Mouse (Mus musculus): ENCODE data around the gene Bbs4. TPM values are rescaled to one million over a fixed set of nuclear protein-coding genes. Genes with fewer than 3 reads are reported as not detected.

Gene Bbs4
- total RNA-seq, 2 experiments from 2014 or later, result 31.8 to 33.4 TPM

DNA sequence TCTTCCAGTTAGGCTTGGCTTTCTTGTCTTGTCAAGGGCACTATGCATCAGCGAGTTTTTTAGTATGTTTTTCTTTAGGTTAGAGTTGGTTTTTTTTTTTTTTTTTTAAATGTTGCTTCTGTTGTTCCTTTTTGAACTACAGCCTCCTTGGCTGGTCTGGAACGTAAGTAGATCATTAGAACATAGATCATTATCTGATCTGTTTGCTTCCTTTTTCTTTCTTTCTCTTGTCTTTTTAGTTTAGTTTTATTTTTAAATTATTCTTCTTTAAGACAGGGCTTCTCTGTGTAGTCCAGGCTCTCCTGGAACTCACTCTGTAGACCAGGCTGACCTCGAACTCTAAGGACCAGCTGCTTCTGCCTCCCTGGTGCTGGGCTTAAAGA, 60.8 kb downstream of the Bbs4 start:
- DNase-seq (ENCODE audit: low spot score in 2 of 2), result no peak

DNA sequence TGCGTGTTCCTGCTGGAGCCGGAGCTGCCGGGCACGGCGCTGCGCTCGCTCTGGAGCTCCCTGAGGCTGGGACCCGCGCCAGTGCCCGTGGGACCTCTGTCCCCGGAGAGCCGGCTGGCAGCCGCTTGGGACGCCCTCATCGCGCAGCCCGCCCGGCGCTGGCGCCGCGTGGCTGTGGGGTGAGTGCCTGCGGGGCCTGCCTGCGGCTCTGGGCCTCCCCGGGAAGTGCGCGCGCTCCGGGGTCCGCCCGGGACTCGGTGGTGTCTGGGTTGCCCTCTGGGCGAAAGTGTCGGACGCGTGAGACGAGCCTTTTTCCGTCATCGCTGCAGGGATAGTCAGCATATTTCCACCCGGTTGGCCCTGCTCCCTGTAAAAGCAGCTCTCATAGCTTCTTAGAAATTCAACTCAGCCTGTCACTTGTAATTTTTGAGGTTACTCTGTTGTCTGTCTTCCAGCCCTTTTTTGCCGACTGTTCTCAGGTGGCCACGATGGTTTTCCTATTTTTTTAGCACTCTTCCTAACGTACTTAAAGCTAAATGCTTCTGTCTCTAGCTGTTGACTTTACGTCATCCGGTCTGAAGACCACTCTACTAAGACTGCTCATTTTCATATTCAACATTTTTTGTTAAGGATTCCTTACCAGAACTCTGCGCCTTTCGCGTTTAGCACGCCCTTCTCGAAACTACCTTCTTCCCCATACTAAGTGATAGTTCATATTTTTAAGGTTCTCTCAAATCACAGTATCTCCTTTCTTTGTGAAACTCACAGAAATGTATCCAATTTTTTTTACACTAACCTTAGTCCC, 61.4 kb downstream of the Bbs4 start:
- no peak for DNase-seq (ENCODE audit: low spot score in 2 of 2)

DNA sequence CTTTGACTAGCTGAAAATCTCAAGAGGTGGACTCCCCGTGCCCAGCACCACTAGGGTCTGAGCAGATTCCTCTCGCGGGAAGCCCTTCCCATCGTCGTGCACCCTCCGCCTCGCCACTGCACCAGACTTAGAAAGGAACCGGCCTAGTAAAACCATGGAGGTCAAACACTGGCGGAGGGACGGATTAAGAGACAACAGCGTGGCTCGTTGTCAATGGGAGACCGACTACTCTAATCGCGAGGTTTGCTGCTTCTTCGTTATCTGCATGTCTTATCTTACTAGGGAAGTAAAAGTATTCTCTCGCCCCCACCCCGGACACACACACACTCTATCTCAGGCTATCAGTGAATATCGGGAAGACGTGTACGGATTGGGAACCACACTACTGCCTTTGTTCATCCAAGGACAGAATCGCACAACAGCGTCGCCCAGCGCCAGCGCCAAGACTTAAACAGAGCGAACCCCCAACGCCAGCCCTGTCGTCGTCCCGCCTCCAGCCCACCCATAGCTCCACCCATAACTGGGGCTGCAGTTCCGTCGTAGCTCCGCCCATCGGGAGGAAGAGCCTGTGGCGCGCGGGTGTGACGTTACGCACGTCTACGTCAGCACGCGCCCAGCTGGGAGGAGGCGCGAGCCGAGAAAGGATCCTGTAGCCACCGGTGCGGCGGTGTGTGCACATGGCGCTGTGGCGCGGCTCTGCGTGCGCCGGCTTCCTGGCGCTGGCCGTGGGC, 62.2 kb downstream of the Bbs4 start, which contains the start of gene Adpgk:
TSS of gene Adpgk (plus strand) at position 602 of the 731 bp plus-strand sequence.
- DNase-seq (ENCODE audit: low spot score in 2 of 2), result peak; percentile 97 to 99

DNA sequence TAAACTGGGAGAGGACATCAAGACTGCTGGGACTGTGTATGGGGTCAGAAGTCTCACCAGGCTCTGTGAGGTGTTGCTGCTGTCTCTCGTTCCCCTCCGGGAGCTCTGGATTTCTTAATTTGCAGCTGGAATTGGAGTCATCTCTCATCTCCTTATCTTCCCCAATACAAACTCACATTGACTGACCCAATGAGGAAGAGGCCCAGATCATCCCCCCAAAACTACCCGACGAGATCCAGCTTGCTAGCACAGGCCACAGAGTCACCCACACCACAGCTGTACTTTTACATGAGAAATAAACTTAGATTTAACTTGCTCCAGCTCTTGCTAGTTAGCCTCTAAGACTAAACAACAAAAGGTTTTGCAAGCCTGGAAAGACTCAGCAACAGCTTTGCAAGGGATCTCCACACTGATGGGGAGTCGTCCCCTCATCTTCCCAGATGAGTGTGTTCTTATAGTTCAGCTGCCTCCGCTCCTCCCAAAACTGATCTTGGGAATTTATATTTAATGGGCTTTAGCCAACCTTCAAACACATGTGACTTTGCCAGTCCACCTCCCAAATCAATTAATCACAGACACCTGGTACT, 63.7 kb downstream of the Bbs4 start:
- no peak for DNase-seq (ENCODE audit: low spot score in 2 of 2)

DNA sequence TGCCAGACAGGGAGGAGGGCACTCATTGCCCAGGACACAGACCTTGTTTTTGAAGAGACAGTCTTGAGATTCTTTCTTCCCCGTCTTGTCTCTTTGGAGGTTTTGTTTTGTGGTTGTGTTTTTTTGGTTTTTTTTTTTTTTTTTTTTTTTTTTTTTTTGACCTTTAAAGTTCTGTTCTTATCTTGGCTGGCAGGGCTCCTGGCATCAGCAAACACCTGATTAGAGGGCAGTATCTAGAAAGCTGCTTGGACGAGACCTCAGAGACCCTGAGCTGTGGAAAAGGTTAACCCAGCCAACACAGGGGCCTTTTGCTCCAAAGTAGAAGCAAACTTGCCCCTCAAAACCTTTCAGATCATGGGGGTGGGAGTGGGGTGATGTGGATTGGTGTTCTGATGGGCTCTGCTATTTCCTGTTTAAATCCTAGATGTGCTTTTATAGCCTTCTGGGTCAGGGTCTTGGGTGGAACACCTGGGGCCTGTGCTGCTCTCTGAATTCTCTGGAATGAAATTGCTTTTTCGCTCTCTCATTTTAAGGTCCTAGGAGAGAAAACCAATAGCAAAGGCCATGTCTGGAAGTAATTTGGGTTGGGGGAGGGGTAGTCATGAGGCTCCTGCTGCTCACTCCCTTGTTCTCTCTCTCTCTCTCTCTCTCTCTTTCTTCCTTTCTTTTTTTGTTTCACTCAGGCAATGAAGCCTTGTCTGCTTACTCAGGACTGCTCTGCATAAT, 64.5 kb downstream of the Bbs4 start:
- DNase-seq (ENCODE audit: low spot score in 2 of 2), result no peak

DNA sequence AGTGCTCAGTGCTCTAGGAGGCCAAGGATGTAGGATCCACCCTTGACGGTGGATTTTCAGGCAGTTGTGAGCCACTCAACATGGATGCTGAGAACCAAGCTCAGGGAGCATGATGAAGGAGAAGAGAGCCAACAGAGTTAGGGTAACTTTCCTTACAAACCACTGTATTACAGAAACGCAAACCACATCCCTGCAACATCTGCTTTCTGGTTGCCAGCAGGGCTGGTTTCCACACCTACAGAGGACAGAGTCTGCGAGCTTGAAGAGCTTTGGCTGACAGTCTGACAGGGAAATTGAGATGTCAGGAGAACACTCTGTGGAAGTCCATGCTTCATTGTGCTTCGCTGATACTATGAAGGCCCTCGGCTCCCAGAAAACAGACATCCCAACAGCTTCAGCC, 65.2 kb downstream of the Bbs4 start:
- no peak for DNase-seq (ENCODE audit: low spot score in 2 of 2)

DNA sequence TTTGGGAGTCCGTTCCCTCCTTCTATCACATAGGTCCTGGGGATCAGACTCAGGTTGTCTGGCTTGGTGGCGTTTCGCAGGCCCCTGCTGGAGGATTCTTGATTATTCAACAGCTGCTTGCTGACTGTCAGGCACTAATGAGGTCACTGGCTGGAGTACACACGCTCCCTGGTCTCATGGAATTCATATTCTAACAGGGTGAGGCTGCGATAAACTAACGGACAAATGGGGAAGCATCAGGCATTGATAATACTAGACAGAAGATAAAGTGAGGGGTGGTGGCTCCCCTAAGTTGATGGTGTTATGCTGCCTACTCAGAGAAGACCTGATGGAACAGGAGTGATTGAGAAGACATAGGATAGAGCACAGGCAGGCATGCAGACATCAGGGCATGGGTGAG, 67.7 kb downstream of the Bbs4 start:
- no peak for DNase-seq (ENCODE audit: low spot score in 2 of 2)

DNA sequence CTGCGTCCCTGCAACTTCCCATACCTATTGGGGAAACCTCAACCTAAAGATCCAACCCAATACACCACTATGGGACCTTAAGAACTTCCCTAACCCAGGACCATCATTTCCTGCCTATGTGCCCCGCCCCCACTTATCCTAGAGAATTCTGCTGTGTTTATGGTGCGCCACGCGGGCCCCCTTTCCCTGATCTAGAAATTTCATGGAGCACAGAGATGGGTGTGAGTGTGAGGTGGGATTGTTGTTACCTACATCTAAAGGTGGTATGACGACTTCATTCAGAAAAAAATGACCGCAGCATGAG, 70.7 kb downstream of the Bbs4 start:
- DNase-seq (ENCODE audit: low spot score in 2 of 2), result no peak

DNA sequence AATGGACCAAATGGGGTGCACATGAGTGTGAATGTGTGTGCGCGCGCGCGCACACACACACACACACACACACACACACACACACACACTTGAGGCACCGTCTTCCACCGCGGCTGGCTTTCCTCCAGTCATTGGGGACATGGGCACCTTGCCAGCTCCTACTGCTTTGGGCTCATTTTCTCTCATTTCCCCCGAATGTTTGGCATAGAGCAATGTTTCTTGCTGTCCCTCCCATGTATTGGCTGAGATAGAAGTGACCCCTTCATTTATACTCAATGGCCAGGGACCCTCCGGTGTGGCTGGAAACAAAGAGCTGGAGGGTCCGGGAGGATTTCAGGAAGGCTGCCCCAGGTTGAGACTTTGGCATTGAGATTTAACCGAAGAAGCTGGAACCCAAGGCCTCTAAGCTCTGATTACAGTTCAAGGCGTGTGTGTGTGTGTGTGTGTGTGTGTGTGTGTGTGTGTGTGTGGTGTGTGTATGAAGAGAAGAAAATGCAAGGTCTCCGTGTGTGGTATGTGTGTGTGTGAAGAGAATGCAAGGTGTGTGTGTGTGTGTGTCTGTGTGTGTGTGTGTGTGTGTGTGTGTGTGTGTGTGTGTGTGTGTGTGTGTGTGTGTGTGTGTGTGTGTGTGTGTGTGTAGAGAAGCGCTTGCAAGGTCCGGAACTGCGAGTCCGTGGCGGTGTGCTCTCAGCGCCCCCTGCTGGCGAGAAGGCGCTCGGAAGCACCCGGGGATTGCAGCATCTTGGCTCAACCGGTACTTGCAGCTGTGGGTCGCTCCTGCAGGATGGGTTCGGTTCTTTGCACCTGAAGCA, 71.2 kb downstream of the Bbs4 start:
- DNase-seq (ENCODE audit: low spot score in 2 of 2), result peak; percentile 81 to 82

DNA sequence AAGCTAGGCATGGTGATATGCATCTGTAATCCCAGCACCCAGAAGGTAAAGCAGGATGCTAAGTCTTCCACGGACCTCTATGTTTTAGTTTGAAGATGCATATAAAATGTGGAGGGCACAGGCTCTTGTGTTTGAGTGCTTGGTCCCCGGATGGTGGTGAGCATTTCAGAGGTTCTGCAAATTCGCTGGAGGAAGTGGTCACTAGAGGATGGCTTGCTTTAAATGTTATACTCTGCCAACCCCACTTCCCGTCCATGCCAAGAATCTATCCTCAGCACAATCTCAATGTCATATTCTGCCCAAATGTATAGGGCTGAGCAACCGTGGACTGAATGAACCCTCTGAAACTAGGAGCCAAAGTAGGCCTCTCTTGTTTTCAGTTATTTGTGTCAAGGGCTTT, 72.4 kb downstream of the Bbs4 start:
- no peak for DNase-seq (ENCODE audit: low spot score in 2 of 2)

DNA sequence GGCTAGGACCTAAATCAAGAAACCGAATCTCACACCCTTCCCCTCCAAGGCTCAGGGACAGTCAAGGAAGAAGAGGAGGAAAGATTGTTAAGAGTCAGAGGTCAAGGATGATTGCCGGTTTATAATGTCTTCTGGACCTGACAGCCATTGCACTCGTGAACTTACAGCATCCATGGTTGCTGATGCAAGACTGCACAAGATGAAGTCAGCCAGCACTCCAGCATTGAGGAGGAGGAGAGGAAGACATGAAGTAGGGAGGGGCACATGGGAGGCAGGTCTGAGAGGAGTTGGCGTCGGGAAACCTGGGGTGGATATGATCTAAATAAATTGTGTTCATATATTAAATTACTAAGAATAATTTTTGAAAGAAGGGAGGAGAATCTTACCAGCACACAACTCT, 74.6 kb downstream of the Bbs4 start:
- no peak for DNase-seq (ENCODE audit: low spot score in 2 of 2)

DNA sequence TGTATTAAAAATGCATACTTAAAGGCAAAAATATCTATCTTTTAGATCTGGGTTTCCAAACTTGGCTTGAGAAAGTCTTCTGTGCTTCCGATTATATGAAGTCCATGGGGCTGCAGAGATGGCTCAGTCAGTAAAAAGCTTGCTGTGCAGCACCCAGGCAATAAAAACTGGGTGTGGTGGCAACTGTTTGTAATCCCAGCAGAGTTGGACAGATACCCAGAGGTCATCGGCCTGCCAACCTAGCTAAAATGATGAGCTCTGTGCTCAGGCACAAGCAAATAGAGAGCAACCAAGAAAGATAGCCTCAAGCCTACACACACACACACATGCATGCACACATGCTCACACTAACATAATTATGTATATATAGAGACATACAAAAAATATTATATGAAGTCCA, 75.1 kb downstream of the Bbs4 start:
- no peak for DNase-seq (ENCODE audit: low spot score in 2 of 2)

DNA sequence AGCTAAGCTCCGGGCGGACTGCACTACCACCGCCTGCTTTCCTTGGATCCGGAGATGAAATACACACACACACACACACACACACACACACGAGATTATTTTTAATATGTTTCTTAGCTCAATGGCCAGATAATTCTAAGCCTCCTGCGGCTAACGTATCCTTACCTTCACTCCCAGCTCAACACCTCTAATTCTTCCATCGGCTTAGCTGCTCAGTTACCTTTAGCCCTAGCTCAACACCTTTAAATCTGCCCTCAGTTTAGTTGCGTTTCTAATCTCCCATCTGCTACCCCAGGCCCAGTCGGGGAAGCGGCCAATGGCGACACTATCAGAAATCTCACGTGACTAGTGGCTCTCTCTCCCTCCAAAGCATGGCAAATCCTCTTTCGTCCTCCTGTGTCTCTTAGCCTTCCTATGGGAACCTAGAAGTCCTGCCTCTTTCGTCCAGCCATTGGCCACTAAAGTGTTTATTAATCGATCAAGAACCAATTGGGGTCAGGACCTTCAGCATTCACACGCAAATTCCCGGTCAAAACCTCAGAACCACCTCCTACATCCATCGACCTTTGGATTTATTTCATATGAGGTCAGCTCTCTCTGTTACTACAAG, 78.4 kb downstream of the Bbs4 start:
- no peak for DNase-seq (ENCODE audit: low spot score in 2 of 2)

DNA sequence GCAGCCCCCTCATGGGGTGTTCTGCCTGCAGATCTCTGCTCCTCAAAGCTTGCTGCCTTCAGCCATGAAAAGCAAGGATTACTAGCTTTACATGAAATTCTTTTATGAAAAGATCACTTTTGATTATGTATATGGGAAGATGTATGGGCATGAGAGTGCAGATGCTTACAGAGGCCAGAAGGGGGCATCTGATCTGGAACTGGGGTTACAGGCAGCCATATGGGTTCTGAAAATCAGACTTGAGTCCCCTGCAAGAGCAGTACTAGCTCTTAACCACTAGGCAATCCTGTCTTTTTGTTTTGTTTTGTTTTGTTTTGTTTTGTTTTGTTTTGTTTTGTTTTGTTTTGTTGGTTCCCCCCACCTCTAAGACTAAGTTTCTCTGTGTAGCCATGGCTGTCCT, 80.1 kb downstream of the Bbs4 start:
- no peak for DNase-seq (ENCODE audit: low spot score in 2 of 2)

Other genes starting within 250 kb of the Bbs4 start
- 10 to 100 TPM; 17.3 to 17.6 TPM for gene Adpgk, start 62.0 kb downstream of the Bbs4 start, total RNA-seq (2021)
- gene Arih1, start 133.1 kb upstream of the Bbs4 start, total RNA-seq (2021), result 10 to 100 TPM; 91.1 to 93.3 TPM
- 10 to 100 TPM; 32.6 to 39.1 TPM for gene Hexa, start 186.0 kb upstream of the Bbs4 start, total RNA-seq (2021)
- gene Tmem202, start 186.3 kb upstream of the Bbs4 start, total RNA-seq (2021), result 1 to 10 TPM; 2.4 to 2.7 TPM
- 10 to 100 TPM; 26.7 to 33.8 TPM for gene Celf6, start 224.4 kb upstream of the Bbs4 start, total RNA-seq (2021)